Mouse (Mus musculus) myocyte (in vitro differentiated cells): ENCODE results near the gene Psmc6.

Experiments
- POLR2AphosphoS2 ChIP-seq: IDR thresholded peaks from one replicate; pipeline ENCODE4 v1.6.1; 2011; ENCODE audit warnings: low read depth, control low read depth; ENCODE audit not compliant: insufficient read length
- TCF12 ChIP-seq: IDR thresholded peaks from one replicate; pipeline ENCODE4 v1.6.1; 2011; ENCODE audit warnings: mild to moderate bottlenecking, control low read depth; ENCODE audit not compliant: poor library complexity, insufficient read depth, severe bottlenecking
- USF1 ChIP-seq: IDR thresholded peaks from one replicate; pipeline ENCODE4 v1.6.1; 2011; ENCODE audit warnings: low read depth, mild to moderate bottlenecking, control low read depth, moderate library complexity

DNA sequence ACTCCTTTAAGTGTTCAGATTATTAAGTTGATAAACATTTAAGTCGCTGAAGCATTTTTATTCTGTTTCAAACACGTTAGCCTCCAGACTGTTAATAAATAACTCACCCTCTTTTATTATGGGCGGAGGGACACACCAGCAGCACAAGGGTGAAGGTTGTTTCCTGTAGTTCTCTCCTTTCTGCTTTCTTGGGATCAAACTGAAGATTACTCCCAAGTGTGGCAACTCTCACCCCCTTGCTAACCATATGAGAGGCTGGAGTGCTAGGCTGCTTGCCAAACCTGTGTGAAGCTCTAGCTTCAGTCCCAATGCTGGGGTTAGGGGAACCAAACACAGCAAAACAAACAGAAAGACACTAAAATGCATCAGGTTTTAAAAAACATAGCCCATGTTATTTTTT, 49.2 kb downstream of the Psmc6 start:
- TF ChIP-seq POLR2AphosphoS2 (no peak), USF1 (no peak), TCF12 (no peak)
